Comparison of ENCODE assay signal across 9 mouse cellular contexts in the genomic region with DNA sequence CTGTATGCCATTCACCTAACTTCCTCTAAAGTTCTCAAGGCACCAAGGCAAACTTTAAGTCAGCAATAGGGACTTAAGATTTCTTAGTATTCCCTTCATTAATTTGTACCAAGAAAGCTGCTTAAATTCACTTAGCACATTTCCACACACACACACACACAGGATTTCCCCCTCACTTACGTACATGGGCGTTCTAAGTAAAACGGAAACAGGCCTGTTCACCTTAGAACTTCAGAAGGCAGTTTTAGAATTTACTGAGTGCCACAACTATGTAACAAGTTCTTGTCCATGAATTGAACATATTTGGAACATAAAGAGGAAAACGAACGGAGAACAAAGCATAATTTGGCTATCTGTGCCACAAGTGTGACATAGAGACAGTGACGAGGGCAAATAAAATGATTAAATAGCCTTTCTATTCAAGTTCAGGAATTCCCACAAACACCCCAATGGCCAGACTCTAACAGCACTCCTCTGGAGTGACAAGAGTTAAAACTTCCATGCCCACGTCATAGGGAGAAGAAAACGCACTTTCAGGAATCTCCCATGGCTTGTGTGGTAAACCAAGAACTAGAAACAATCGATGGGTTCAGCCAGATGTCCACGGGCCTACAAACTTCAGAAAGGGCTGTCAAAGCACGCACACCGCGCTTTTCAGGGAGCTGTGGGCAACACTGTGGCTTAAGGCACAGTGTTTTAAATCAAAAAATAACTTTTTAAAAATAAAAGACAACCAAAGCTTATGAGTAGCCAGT. TPM values are rescaled to one million over a fixed set of nuclear protein-coding genes. Genes with fewer than 3 reads are reported as not detected.
DNase-seq lines count a peak whose midpoint lies in the region; ATAC-seq lines count a peak whose summit lies in the region.
"Had no signal": no experiment of that assay in that cellular context is flagged by ENCODE, and none has a peak within 500 bp of the region (broad histone marks: within the 10 kb centered on the region; RNA-seq: fewer than 3 reads in every experiment).

No protein-coding gene starts in this region.

- H3K27me3 ChIP-seq in hindbrain, embryonic 10.5 days (ENCODE audit: insufficient read depth, poor library complexity, severe bottlenecking): peaks cover 11% of the 10 kb centered on the region; the same call in 1 of the 2 replicates
- H3K27me3 ChIP-seq in liver, embryonic 13.5 days: peaks cover 23% of the 10 kb centered on the region
- no peaks in the 10 kb centered on the region for H3K27me3 ChIP-seq in stomach, embryonic 15.5 days (replicated peaks)
- H3K27me3 ChIP-seq: Patski had no signal

- ATAC-seq in liver, embryonic 13.5 days (ENCODE audit: low read depth): no peak
- no peak for ATAC-seq in stomach, embryonic 15.5 days (ENCODE audit: insufficient read depth, low FRiP score, low read depth)
- ATAC-seq: Patski had no signal

- WGBS in hindbrain, embryonic 10.5 days: 66% methylated on average over 13 of the region's 13 CpGs
- 39% methylated on average over 13 of the region's 13 CpGs for WGBS in liver, embryonic 13.5 days (ENCODE audit: insufficient replicate concordance)
- 33% methylated on average over 13 of the region's 13 CpGs for WGBS in stomach, embryonic 15.5 days

- peak overlapping the region; percentile 80 for H3K9ac ChIP-seq in liver, embryonic 13.5 days
- H3K9ac ChIP-seq in stomach, embryonic 15.5 days: peak overlapping the region; percentile 80; the same call in 1 of the 2 replicates

- H3K4me1 ChIP-seq in hindbrain, embryonic 10.5 days (replicated peaks): peaks cover 35% of the 10 kb centered on the region
- H3K4me1 ChIP-seq in liver, embryonic 13.5 days (replicated peaks): peaks cover 18% of the 10 kb centered on the region; the same call in 1 of the 2 replicates
- peaks cover 17% of the 10 kb centered on the region; the same call in 1 of the 2 replicates for H3K4me1 ChIP-seq in stomach, embryonic 15.5 days

- H3K9me3 ChIP-seq in hindbrain, embryonic 10.5 days: no peaks in the 10 kb centered on the region
- H3K9me3 ChIP-seq in liver, embryonic 13.5 days (replicated peaks): no peaks in the 10 kb centered on the region
- H3K9me3 ChIP-seq in stomach, embryonic 15.5 days: no peaks in the 10 kb centered on the region

- DNase-seq in heart, adult 11 months: peak; percentile 95
- no peak for DNase-seq in heart, postnatal 4 days
- DNase-seq in embryo, embryonic 10.5 days (ENCODE audit: low spot score): peak; percentile 23
- DNase-seq in hindbrain, embryonic 10.5 days (ENCODE audit: low spot score): no peak
- no peak for DNase-seq in liver, embryonic 13.5 days
- no peak for DNase-seq in layer of hippocampus, adult 18-20 months (ENCODE audit: low spot score in 2 of 2)
- DNase-seq in cerebellum, postnatal 36 days: no peak

- H3K36me3 ChIP-seq in hindbrain, embryonic 10.5 days: peaks cover 33% of the 10 kb centered on the region
- H3K36me3 ChIP-seq in liver, embryonic 13.5 days: peaks cover 29% of the 10 kb centered on the region
- peaks cover 24% of the 10 kb centered on the region for H3K36me3 ChIP-seq in stomach, embryonic 15.5 days

- H3K4me3 ChIP-seq in hindbrain, embryonic 10.5 days: peak overlapping the region; percentile 84; the same call in 1 of the 2 replicates
- peak overlapping the region; percentile 79 for H3K4me3 ChIP-seq in liver, embryonic 13.5 days (replicated peaks)
- H3K4me3 ChIP-seq in stomach, embryonic 15.5 days (replicated peaks): peak overlapping the region; percentile 68

- H3K27ac ChIP-seq in hindbrain, embryonic 10.5 days: no peak overlapping the region
- no peak overlapping the region for H3K27ac ChIP-seq in liver, embryonic 13.5 days
- peak overlapping the region; percentile 97 for H3K27ac ChIP-seq in stomach, embryonic 15.5 days

- H3K4me2 ChIP-seq in liver, embryonic 13.5 days: peak overlapping the region; percentile 97
- H3K4me2 ChIP-seq in stomach, embryonic 15.5 days: peak overlapping the region; percentile 65

RNA-seq across cellular contexts. Expression of a gene that starts 18.4 kb away (rescaled TPM):
- 1 to 10 TPM; 3.8 to 3.9 TPM for total RNA-seq in heart, postnatal 4 days (2021)
- polyA plus RNA-seq in hindbrain, embryonic 10.5 days (2016; fragmentation: Nextera tagmentation; extraction: Ambion mirVana): 1.1 and 1.4 TPM in 2 replicates
- polyA plus RNA-seq in liver, embryonic 13.5 days (2015; fragmentation: Nextera tagmentation; extraction: Ambion mirVana): 1.8 and 2.5 TPM in 2 replicates
- polyA plus RNA-seq in stomach, embryonic 15.5 days (2015; fragmentation: Nextera tagmentation; extraction: Ambion mirVana): 8.1 and 9.4 TPM in 2 replicates
- 1 to 10 TPM; 6.0 to 6.5 TPM for total RNA-seq in layer of hippocampus, adult 18-20 months (2021)

Comparison
In these comparisons a context has a peak if more than half of its experiments do, and no peak if none do; other contexts are left out.
1. DNase-seq: peak in heart, adult 11 months (single experiment) and embryo, embryonic 10.5 days (single experiment); none in heart, postnatal 4 days (single experiment), hindbrain, embryonic 10.5 days (single experiment), liver, embryonic 13.5 days (single experiment), layer of hippocampus, adult 18-20 months (0 of 2) and cerebellum, postnatal 36 days (0 of 2).
2. Peak in every context shown above with its lines, with median percentiles within 50 percentile points of each other: H3K4me3 ChIP-seq.